Mouse (Mus musculus) intestine, embryonic 14.5 days (tissue): ENCODE data around the gene Senp7. TPM values are rescaled to one million over a fixed set of nuclear protein-coding genes. Genes with fewer than 3 reads are reported as not detected.
"Not testable (repeated sequence)": the region's sequence is repeated elsewhere in the genome, so short reads cannot be mapped to it uniquely, and the experiment has no call there.

Experiments
- ATAC-seq: fragments of 200-750 bp; cut with Nextera tagmentation; replicated peaks from 2 replicates; pipeline ENCODE4 v1.8.0; 2017; ENCODE audit warnings: low read depth, moderate number of reproducible peaks, moderate TSS enrichment, moderate library complexity; ENCODE audit not compliant: low FRiP score, low TSS enrichment
- DNase-seq: peaks from one replicate; pipeline ENCODE4 v3.0.0-alpha.2; 2018; ENCODE audit warnings: low spot score
- H3K27ac ChIP-seq: fragments of 300-500 bp; sonication (generic); 2 replicates; pipeline ENCODE4 v1.5.1; 2014; ENCODE audit warnings: low read depth, mild to moderate bottlenecking, control low read depth
- H3K27me3 ChIP-seq: fragments of 300-500 bp; sonication (generic); replicated peaks from 2 replicates; pipeline ENCODE4 v1.6.1; 2014; ENCODE audit warnings: low read length, control low read depth; ENCODE audit not compliant: control insufficient read depth, insufficient read depth
- H3K36me3 ChIP-seq: fragments of 300-500 bp; sonication (generic); 2 replicates; pipeline ENCODE4 v1.6.1; 2014; ENCODE audit warnings: low read length, control low read depth; ENCODE audit not compliant: control insufficient read depth, insufficient read depth
- H3K4me1 ChIP-seq: fragments of 300-500 bp; sonication (generic); replicated peaks from 2 replicates; pipeline ENCODE4 v1.6.1; 2014; ENCODE audit warnings: low read length, control low read depth, mixed read lengths; ENCODE audit not compliant: control insufficient read depth, insufficient read depth
- H3K4me2 ChIP-seq: fragments of 300-500 bp; sonication (generic); 2 replicates; pipeline ENCODE4 v1.6.1; 2014; ENCODE audit warnings: low read length
- H3K4me3 ChIP-seq: fragments of 300-500 bp; sonication (generic); 2 replicates; pipeline ENCODE4 v1.5.1; 2014; ENCODE audit warnings: low read depth, low read length, control low read depth, mixed read lengths
- H3K9ac ChIP-seq: fragments of 300-500 bp; sonication (generic); 2 replicates; pipeline ENCODE4 v1.6.1; 2014; ENCODE audit warnings: mild to moderate bottlenecking, low read length
- H3K9me3 ChIP-seq: fragments of 300-500 bp; sonication (generic); 2 replicates; pipeline ENCODE4 v1.6.1; 2016; ENCODE audit warnings: low read length, control low read depth; ENCODE audit not compliant: control insufficient read depth
- WGBS: fragments of 180-500 bp; shearing (Covaris S2); extraction: QIAGEN DNeasy Blood & Tissue Kit; methylation state at CpG from one replicate; pipeline ENCODE4 v1.1.7; 2014; 5-methylcytosine and 5-hydroxymethylcytosine counted together
- polyA plus RNA-seq: library from polyadenylated mRNA; unstranded; fragments of >200 nt; fragmentation: Nextera tagmentation; extraction: Ambion mirVana; gene quantifications from 2 replicates; pipeline ENCODE4 v1.2.1, GENCODE M21; 2014

Gene Senp7
- 28.0 and 31.0 TPM in 2 replicates for polyA plus RNA-seq

GRCm38 (mm10) chr16:56048038-56048437 lies at the start of gene Senp7:
Senp7 (plus strand) TSS chr16:56048338.
- H3K36me3 ChIP-seq, H3K9ac ChIP-seq, H3K9me3 ChIP-seq, H3K4me2 ChIP-seq, DNase-seq, H3K27me3 ChIP-seq, H3K27ac ChIP-seq, H3K4me1 ChIP-seq, H3K4me3 ChIP-seq, ATAC-seq: not testable (repeated sequence)
- no CpG with 5 or more reads among the region's 4 CpGs for WGBS

- Histone ChIP-seq H3K4me1 (no peaks in the 10 kb centered on the region), H3K27me3 (no peaks in the 10 kb centered on the region), H3K9ac (no peak overlapping the region), H3K9me3 (no peaks in the 10 kb centered on the region), H3K27ac (no peak overlapping the region), H3K4me2 (no peak overlapping the region), H3K36me3 (peaks cover 57% of the 10 kb centered on the region), H3K4me3 (no peak overlapping the region)
- ATAC-seq, result no peak
- DNase-seq, result no peak
- 95% methylated on average over 11 of the region's 11 CpGs for WGBS
Measured at GRCm38 (mm10) chr16:56006798-56007197, 41.3 kb upstream of the Senp7 start.

- Histone ChIP-seq H3K9me3 (0 out of 2 replicates have a peak, but pooled peaks cover 3% of the 10 kb centered on the region), H3K27me3 (no peaks in the 10 kb centered on the region), H3K4me1 (no peaks in the 10 kb centered on the region), H3K9ac (no peak overlapping the region), H3K36me3 (peaks cover 45% of the 10 kb centered on the region), H3K27ac (no peak overlapping the region), H3K4me2 (no peak overlapping the region), H3K4me3 (no peak overlapping the region)
- 88% methylated on average over 1 of the region's 1 CpGs for WGBS
- DNase-seq (no peak), ATAC-seq (no peak)
Measured at GRCm38 (mm10) chr16:56008862-56009261, 39.3 kb upstream of the Senp7 start.

GRCm38 (mm10) chr16:56012789-56013743 lies 35.1 kb upstream of the Senp7 start:
- peaks cover 28% of the 10 kb centered on the region for H3K36me3 ChIP-seq
- 87% methylated on average over 10 of the region's 10 CpGs for WGBS
- 0 out of 2 replicates have a peak, but pooled peaks cover 3% of the 10 kb centered on the region for H3K9me3 ChIP-seq
- no peaks in the 10 kb centered on the region for H3K27me3 ChIP-seq
- DNase-seq (no peak), ATAC-seq (no peak; the same call in 1 of the 2 replicates)
- no peaks in the 10 kb centered on the region for H3K4me1 ChIP-seq
- H3K4me3 ChIP-seq, result no peak overlapping the region
- H3K9ac ChIP-seq, result no peak overlapping the region
- H3K4me2 ChIP-seq, result no peak overlapping the region
- no peak overlapping the region for H3K27ac ChIP-seq

- Histone ChIP-seq H3K27ac (0 out of 2 replicates have a peak overlapping the region, but pooled peaks have one; percentile 11), H3K9ac (no peak overlapping the region), H3K36me3 (peaks cover 33% of the 10 kb centered on the region), H3K9me3 (0 out of 2 replicates have a peak, but pooled peaks cover 3% of the 10 kb centered on the region), H3K4me3 (no peak overlapping the region), H3K4me2 (no peak overlapping the region), H3K4me1 (no peaks in the 10 kb centered on the region), H3K27me3 (no peaks in the 10 kb centered on the region)
- WGBS, result 64% methylated on average over 7 of the region's 7 CpGs
- 0 out of 2 replicates have a peak, but pooled peaks have one; percentile 11 for ATAC-seq
- no peak for DNase-seq
Measured at GRCm38 (mm10) chr16:56014076-56014475, 34.1 kb upstream of the Senp7 start.

- DNase-seq, result no peak
- no peak for ATAC-seq
- Histone ChIP-seq H3K4me2 (no peak overlapping the region), H3K36me3 (peaks cover 63% of the 10 kb centered on the region), H3K9me3 (no peaks in the 10 kb centered on the region), H3K4me3 (no peak overlapping the region), H3K4me1 (0 out of 2 replicates have a peak, but pooled peaks cover under 1% of the 10 kb centered on the region), H3K9ac (no peak overlapping the region), H3K27ac (no peak overlapping the region), H3K27me3 (no peaks in the 10 kb centered on the region)
- 94% methylated on average over 7 of the region's 7 CpGs for WGBS
Measured at GRCm38 (mm10) chr16:56019660-56020059, 28.5 kb upstream of the Senp7 start.

GRCm38 (mm10) chr16:56027854-56028629 lies 20.1 kb upstream of the Senp7 start:
- H3K4me3 ChIP-seq, result peak overlapping the region; percentile 96
- WGBS, result 45% methylated on average over 12 of the region's 12 CpGs
- peaks cover 42% of the 10 kb centered on the region for H3K36me3 ChIP-seq
- H3K9ac ChIP-seq, result peak overlapping the region; percentile 96
- peaks cover 21% of the 10 kb centered on the region for H3K4me1 ChIP-seq
- H3K27me3 ChIP-seq, result no peaks in the 10 kb centered on the region
- no peak for DNase-seq
- ATAC-seq, result no peak
- no peak overlapping the region for H3K27ac ChIP-seq
- H3K4me2 ChIP-seq, result peak overlapping the region; percentile 85
- H3K9me3 ChIP-seq, result no peaks in the 10 kb centered on the region

GRCm38 (mm10) chr16:56028722-56029551 lies 19.2 kb upstream of the Senp7 start:
- Histone ChIP-seq H3K9ac (peak overlapping the region; percentile 96), H3K36me3 (peaks cover 47% of the 10 kb centered on the region), H3K4me2 (peak overlapping the region; percentile 85), H3K27me3 (no peaks in the 10 kb centered on the region), H3K4me1 (peaks cover 21% of the 10 kb centered on the region), H3K27ac (peak overlapping the region; percentile 88), H3K4me3 (peak overlapping the region; percentile 96), H3K9me3 (no peaks in the 10 kb centered on the region)
- under 1% methylated on average over 59 of the region's 62 CpGs for WGBS
- peak; percentile 89 for DNase-seq
- ATAC-seq, result peak; percentile 85
